16 mouse cellular contexts compared by ENCODE assay signal in the genomic region with DNA sequence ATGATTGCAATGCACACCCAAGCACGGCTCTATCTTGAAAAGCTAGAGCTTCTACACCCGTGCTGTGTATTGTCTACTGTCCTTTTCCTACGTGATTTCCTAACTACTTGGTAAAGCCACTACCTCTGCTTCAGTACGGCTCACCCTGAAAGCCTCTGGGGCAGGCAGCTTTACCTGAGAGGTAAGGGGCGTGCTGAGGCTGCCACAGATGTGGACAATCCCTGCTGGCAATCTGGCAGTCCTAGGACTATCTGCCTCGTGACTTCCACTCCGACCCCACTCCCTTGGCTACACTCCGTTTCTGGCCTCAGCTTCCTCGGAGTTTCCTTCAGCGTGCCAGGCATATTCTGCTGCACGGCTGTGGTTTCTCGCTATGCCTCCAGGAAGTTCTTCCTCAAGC. TPM values are rescaled to one million over a fixed set of nuclear protein-coding genes. Genes with fewer than 3 reads are reported as not detected.
"Had no signal": no experiment of that assay in that cellular context is flagged by ENCODE, and none has a peak within 500 bp of the region (broad histone marks: within the 10 kb centered on the region; RNA-seq: fewer than 3 reads in every experiment).

No protein-coding gene starts in this region.

- H3K36me3 ChIP-seq: limb, embryonic 15.5 days; liver, embryonic 12.5 days; midbrain, embryonic 10.5 days; neural tube, embryonic 12.5 days had no signal

- H3K4me3 ChIP-seq: limb, embryonic 15.5 days; liver, embryonic 12.5 days; midbrain, embryonic 10.5 days; myocyte; neural tube, embryonic 12.5 days had no signal

- H3K4me2 ChIP-seq: limb, embryonic 15.5 days; liver, embryonic 12.5 days; lung, embryonic 14.5 days; neural tube, embryonic 12.5 days had no signal

- H3K4me1 ChIP-seq: limb, embryonic 15.5 days; neural tube, embryonic 12.5 days had no signal

- H3K27ac ChIP-seq: limb, embryonic 15.5 days; liver, embryonic 12.5 days; midbrain, embryonic 10.5 days; neural tube, embryonic 12.5 days had no signal

- H3K9ac ChIP-seq: limb, embryonic 15.5 days; liver, embryonic 12.5 days; lung, embryonic 14.5 days; neural tube, embryonic 12.5 days had no signal

- DNase-seq: kidney, adult 11 months; kidney, postnatal 10 days; layer of hippocampus, adult 9-11 months; layer of hippocampus, postnatal 36 days; lung, embryonic 14.5 days; lung, postnatal 10 days; lung, postnatal 4 days; midbrain, embryonic 14.5 days; thymus, postnatal 4 days had no signal

- H3K27me3 ChIP-seq: limb, embryonic 15.5 days; neural tube, embryonic 12.5 days had no signal

- ATAC-seq: liver, embryonic 12.5 days had no signal

- H3K9me3 ChIP-seq: limb, embryonic 15.5 days; liver, embryonic 12.5 days; midbrain, embryonic 10.5 days; neural tube, embryonic 12.5 days had no signal

RNA-seq across cellular contexts. Expression of gene Fam71b, which starts 5.2 kb away (rescaled TPM):
- polyA plus RNA-seq: limb, embryonic 11.5 days; limb, embryonic 15.5 days; liver, embryonic 12.5 days; lung, embryonic 14.5 days; midbrain, embryonic 10.5 days; midbrain, embryonic 14.5 days; neural tube, embryonic 12.5 days; stomach, embryonic 14.5 days had no signal

RNA-seq across cellular contexts. Expression of gene Itk, which starts 12.2 kb away (rescaled TPM):
- polyA plus RNA-seq: limb, embryonic 11.5 days; liver, embryonic 12.5 days; midbrain, embryonic 14.5 days; neural tube, embryonic 12.5 days had no signal

RNA-seq across cellular contexts. Expression of gene Havcr2, which starts 53.2 kb away (rescaled TPM):
- polyA plus RNA-seq: stomach, embryonic 14.5 days had no signal
